Mouse (Mus musculus) erythroid progenitor cell, adult 5-6 weeks (primary cell): ENCODE results near the gene Srxn1. TPM values are rescaled to one million over a fixed set of nuclear protein-coding genes. Genes with fewer than 3 reads are reported as not detected.
A peak's percentile ranks its signal among the peaks of the same experiment; 100 is the strongest.

ENCODE experiments used
- ATAC-seq: replicated peaks from 2 replicates; pipeline ENCODE4 v1.8.0; 2016; ENCODE audit warnings: moderate number of reproducible peaks, mild to moderate bottlenecking, moderate TSS enrichment, inconsistent platforms; ENCODE audit not compliant: poor library complexity, low FRiP score, severe bottlenecking
- total RNA-seq, 2 experiments: library from RNA; stranded (forward) in 1 of 2; stranded (reverse) in 1 of 2; fragments of 150-400 nt in 1 of 2; fragments of 186-747, 209-891 nt in 1 of 2; gene quantifications; 2 replicates each; pipeline versions ENCODE4 v1.2.3 to v1.2.4; 2015 to 2017; ENCODE audit warnings: low replicate concordance in 2 of 2

Gene Srxn1
- total RNA-seq, 2 experiments from 2014 or later: 11.5 to 16.3 TPM

DNA sequence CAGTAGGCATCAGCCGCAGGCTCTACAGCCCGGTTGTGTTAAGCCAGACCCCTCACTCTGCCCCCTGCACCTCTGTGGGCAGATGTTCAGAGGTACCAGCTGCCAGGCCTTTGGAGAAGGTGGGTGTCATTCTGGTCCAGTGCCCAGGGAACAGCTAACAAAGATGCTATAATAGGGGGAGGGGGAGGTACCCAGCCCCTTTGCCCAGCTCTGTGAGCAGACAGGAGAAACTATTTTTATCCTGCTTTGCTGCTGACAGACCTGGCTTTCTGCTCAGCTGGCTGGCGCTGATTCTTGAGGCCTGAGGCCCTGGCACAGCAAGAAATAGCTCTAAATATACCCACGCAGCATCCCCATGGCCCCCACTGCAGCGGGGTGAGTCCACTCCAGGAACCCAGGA, 18.2 kb upstream of the Srxn1 start:
- no peak for ATAC-seq

DNA sequence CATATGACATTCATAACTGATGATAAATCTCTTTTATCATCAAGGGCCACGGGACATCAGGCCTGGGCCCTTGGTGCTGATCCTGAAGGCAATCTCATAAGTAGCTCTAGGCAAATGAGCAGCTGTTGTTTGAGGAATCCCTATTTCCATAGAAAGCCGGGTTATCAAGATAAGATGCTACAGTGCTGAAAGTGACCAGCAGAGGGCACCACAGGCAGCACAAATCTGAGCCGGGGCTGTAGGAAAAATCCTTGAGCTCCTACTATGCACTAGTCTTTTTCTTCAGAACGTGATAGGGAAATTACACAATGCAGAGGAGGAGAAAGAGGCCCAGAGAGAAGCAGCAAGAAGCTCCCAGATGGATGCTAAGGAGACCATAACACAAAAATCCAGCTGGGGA, 16.2 kb upstream of the Srxn1 start:
- ATAC-seq: 0 out of 2 replicates have a peak, but pooled peaks have one; percentile 62

DNA sequence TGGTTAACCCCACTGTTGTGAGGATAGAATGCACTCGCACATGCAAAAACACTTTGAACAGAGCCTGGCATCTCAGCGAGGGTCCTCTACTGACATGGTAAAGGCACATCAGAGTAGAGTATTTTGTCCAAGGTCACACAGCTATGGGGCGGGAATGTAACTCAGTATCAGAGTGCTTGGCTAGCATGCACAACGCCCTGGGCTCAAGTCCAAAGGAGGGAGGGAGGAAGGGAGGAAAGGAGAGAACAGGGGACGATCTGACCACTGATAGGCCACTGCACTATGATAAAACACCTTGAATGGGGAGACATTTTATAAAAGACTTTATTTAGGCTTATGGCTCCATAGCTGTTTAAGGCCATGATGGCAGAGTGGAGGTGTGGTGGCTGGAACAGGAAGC, 15.7 kb upstream of the Srxn1 start:
- ATAC-seq: no peak

DNA sequence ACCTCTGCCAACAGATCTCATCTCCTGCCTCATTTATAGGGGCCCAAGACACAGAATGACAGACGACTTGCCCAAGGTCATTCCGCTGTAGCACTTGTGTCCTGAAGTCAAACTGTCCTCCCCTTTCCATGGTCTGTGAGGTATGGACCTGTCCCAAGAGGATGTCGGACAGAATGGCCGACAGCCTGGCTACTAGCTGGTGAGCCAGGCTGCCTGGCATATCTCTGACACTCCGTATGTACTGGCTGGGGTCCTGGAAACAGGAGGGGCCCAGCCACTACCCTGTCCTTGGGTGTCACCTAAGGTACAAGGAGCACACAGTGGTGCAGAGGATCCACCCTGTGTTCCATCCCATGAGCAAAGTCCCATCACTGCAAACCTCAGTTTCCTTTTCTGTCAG, 14.8 kb upstream of the Srxn1 start:
- ATAC-seq: no peak

DNA sequence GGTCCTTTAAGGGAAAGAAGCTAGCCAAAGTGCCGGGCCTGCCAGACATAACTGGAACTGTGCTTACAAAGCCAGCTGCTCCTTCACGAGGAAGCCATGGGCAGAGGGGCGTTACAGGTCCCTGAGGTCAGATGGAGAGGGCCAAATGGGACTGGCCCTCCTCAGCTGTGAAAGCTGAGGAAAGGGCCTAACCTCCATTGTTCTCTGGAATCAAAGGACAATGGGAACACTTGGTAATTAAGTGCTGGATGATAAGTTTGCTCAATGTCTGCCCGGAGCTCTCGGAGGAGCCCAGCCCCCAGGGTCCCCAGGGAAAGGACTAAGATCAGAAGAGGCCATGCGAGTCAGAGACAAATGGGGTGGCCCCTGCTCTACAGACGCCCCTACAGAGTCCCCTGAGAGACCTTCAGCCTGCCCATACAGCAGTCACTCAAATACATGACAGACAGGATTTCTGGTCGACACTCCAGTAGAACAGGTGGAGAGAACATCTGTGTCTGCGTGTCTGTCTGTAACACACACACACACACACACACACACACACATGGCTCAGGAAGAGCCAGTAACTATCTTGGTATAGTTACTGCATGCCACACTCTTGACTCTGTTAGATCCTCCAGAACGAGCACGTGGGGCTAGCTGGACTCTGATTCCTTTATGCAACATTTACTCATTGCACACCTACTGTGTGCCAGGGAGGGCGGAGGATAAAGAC, 13.8 kb upstream of the Srxn1 start:
- ATAC-seq: no peak

DNA sequence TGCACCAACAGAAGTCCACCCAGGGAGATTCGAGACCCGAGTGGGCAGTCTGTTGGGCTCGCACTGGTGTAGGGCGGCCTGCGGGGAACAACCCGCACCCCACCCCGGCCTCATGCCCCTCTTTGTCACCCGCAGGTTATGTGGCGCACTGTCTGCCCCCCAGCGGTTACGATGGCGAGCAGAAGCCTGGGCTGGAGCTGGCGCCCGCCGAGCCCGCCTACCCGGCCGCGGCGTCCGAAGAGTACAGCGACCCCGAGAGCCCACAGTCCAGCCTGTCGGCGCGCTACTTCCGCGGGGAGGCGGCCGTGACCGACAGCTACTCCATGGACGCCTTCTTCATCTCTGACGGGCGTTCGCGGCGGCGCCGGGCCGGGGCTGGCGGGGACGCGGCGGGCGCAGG, 12.4 kb upstream of the Srxn1 start:
- no peak for ATAC-seq

DNA sequence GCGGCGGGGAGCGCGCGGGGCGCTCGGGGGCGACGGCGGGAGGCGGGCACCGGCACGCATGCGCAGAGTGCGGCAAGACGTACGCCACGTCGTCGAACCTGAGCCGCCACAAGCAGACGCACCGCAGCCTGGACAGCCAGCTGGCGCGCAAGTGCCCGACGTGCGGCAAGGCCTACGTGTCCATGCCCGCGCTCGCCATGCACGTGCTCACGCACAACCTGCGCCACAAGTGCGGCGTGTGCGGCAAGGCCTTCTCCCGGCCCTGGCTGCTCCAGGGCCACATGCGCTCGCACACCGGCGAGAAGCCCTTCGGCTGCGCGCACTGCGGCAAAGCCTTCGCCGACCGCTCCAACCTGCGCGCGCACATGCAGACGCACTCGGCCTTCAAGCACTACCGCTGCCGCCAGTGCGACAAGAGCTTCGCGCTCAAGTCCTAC, 11.9 kb upstream of the Srxn1 start:
- ATAC-seq: no peak

DNA sequence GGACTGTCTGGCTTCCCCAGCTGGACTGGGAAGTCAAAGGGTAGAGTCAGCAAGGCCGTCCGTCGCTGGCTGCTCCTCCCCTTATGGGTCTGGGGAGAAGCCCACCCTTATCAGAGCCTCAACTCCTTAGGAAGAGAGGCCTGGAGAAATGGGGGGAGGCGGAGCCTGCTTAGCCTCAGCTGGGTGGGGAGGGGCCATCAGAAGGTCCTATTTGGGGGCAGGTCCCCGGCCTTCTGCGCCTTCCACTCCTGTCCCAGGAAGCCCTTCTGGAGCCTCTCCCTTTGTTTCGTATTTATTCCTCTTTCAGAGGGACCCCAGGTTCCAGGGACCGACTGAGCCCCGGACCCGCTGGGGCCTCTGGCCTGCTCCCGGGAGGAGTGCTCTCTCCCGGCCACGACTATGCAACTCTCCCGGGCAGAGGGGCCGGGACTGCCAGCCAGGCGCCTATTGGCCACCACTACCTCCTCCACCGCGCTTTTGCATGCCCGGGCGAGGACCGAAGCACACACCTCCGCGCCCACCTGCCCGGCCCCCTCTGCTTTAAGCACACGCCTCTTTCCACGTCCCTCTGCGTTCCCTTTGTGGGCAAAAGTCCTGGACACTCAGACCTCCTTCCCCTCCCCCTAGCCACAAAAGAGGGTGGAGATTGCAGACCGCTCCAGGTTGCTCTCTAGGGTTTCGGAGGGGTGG, 10.3 kb upstream of the Srxn1 start:
- no peak for ATAC-seq

DNA sequence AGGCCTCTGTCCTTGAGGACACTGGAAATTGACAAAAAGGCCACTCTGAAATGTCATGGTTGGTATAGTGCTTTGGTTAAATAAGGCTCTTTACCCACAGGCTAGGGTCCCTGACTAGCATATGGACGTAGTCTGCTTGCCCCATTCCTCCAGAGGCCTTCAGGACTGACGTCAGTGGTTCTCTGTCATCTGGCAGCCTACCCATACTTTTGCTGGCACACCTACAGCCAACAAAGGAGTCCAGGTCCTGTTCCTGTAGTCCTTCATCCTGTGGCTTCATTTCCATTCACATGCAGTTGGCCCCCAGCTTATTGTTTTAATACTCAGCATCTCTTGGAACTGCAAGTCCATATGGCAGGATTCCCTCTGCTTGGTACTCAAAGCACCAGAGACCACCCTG, 8.4 kb upstream of the Srxn1 start:
- ATAC-seq: no peak

DNA sequence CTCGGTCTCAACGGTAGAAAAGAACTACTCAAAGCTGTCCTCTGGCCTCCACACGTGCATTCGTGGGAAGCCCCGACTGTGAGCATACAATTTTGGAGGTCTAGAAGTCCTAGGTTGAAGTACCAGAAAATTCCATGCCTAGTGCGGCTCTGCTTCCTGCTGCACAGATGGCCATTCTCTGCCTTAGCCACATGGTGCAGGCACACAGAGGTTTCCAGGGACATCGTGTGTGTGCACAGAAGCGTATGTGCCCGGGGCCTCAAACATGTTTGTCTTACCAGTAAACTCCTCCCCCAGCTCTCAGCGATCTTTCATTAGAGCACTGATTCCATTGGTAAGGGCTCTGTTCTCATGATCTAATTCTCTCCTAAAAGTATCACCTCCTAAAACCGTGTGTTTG, 7.4 kb upstream of the Srxn1 start:
- no peak for ATAC-seq

DNA sequence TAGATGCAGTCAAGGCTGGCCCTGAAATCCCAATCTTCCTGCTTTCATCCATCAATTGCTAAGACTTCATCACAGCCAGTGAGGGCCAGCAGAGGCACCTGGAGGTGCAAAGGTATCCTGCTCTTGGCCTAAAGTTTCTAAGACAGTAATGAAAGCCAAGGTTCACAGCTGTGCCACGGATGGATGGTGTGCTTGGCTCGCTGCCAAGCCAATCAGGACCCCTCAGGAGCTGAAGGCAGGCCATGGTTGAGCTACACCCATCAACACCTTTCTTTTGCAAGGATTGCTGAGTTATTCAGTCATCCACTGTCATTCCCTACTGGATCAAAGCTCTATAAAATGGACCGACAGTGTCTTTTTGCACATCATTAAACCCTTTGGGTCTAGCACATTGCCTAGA, 5.8 kb upstream of the Srxn1 start:
- ATAC-seq: no peak

DNA sequence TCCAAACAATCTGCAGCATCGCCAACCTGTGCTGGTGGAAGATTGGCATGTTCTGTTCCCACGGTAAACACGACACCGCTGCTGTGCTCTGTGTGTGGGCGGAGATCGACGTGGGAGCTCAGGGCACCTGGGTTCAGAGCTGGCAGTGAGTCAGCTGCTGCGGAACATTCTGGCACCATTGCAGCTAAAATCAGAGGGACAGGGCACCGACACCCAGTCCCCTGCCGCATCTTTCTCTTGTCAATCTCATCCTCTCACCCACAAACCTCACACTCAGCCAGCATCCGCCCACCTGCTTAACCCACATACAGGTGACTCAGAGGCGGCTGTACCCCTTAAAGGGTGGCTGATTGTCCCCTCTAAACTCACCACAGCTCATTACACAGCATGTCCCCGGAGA, 3.6 kb upstream of the Srxn1 start:
- no peak for ATAC-seq

DNA sequence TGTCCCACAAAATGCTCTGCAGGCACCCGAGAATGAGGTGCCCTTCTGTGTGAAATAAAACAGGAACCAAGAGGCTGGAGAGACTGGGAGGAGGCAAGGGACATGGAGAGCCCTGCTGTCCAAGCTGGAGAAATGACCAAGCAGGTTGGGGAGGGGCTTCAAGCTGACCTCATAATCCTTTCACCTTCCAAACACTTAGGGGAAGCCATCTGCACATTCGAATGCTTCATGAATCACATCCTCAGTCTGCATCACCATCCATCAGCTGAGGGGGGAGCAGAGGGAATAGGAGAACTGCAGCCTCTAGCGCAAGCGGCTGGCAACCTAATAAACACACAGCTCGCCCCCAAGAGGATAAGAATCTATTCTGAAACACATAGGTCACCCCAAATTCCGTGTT, 2.9 kb upstream of the Srxn1 start:
- ATAC-seq: no peak

DNA sequence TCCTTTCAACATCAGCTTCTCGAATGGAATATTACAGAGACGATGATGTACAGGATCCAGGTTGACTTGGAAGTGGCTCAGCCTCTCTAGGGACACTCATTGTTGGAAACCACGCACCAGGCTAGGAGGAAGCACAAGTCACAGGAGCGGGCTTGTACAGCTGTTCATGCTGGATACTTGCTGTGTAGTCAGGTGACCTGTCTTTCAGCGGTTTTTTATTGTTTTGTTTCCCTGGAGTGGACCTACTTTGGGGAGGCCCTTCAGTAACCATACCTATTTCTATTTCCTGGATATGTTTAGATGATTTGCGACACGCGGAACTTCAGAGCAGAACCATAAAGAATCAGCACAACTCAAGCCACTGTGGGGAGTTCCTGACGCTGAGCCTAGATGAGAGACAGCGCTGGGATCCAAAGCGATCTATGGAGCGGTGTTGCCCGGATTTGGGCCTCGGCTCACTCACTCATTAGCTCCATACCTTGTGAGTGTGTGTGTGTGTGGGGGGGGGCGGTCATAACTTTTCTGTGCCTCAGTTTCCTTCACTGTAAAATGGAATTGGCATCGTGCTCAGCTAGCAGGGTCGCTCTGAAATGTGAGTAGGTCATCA, 502 bp upstream of the Srxn1 start:
- peak; percentile 65 for ATAC-seq

DNA sequence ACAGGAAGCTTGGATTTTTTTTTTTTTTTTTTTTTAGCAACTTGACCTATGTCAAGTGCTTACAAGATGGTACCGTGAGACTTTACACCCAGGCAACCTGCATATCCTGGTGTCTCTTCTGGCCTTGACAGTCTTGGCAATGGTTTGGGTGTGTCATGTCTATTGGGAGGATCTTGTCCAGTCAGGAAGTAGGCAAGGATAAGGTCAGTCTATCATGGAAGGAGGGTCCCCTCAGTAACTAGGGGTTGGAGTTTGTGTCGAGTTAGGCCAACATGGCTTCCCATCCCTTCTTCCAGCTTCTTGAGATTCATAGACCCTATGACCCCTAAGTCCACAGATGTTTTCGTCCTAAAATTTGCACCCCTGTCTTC, 894 bp downstream of the Srxn1 start:
- no peak for ATAC-seq

DNA sequence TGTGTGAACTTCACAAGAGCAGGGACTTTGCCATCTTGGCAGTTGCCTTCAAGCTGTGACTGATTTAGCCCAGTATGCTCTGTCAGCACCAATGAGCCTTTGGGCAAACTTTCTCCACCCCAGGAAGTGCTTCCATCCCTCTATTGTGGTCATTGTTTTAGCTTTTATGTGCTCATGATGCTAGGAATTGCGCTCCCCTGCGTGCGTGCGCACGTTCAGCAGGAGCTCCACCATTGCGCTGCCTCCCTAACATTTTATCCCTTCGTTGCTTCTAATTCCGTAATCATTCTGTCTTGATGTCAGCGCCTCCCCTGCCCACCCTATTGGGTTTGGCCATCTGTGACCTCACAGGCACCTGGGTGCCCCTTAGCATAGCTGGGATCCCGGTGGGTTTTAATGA, 1.3 kb downstream of the Srxn1 start:
- no peak for ATAC-seq

DNA sequence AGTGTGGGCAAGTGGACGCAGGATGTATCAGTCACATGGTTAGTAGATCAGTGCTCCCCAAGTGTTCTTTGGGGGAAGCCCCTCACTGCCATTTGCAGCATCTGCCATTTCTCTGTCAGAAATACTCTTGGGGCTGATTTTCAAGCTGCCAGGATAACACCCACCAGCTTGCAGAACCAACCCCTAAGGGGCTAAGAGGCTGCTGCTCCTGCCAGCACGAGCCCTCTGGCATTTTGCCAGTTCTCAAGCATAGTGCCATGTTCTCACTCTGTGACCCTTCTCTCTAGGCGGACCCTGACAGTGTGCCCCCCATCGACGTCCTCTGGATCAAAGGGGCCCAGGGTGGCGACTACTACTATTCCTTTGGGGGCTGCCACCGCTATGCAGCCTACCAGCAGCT, 3.4 kb downstream of the Srxn1 start:
- ATAC-seq: no peak

DNA sequence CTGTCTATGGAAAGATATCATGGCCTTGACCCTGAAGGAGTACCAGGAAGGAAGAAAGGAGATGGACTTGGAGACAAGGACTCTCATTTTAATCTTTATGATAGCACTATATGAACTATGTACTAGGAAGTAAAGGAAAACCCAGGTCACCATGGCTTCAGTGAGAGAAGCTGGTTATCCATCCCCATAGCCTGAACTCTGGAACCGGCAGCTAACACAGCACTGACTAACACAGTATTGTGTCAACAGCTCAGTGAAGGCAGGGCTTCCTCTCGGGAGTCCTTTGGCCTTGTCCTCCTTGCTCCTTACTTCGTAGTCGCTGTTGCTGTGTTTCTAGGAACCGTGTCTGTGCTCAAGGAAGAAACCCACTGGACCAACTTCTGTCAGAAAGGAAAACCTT, 4.1 kb downstream of the Srxn1 start:
- ATAC-seq: no peak

DNA sequence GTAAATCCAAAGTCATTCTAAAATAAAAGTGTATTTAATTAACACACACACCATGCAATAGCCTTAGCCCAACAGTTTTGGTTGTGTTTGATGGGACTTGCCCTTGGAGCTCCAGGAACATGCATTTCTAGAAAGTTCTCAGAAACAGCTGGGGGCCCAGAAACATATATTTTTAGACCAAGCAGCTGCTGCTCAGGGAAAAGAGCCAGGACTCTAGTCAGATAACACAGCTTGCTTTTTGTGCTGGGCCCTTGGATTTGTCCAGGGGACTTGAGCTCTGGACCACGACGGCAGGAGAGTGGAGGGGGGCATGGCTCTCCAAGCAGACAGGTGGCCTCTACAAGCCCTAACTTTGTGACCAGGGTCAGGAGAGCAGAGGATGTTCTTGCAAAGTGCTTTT, 6.0 kb downstream of the Srxn1 start:
- no peak for ATAC-seq

DNA sequence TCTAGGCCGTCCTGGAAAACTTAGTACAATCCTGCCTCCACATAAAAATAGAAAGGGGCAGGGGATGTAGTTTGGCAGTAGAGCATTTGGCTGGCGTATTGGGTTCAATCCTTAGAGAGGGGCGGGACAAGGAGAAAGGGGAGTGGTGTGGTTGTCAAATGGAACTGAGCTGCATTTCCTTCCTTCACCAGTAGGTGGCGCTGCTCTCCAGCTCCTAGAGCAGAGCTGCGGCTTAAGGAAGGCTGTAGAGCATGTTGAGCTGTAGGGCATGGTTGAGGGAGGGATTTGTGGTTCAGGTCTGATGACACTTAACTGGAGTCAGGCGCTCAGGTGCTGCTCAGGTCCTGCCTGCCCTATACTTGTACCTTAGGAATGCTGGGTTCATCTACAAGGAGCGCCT, 6.6 kb downstream of the Srxn1 start:
- peak; percentile 88 for ATAC-seq

DNA sequence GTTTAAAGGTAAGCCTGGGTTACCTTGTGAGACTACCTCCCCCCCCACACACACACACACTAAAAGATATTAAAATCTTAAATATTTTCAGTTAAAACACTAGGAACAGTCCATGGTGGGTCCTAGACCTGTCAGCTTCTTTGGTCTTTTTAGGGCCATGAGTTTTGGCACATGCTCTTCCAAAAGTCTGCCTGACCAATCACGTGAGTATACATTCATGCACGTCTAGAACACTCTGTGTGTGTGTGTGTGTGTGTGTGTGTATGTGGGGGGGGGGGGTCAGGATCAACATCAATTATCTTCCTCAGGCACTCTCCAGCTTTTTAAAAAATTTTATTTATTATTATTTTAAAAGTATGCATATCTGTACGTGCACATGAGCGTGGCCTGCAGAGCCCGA, 7.2 kb downstream of the Srxn1 start:
- ATAC-seq: no peak
